Mouse (Mus musculus) liver, embryonic 12.5 days (tissue): ENCODE results near the gene C1s2. TPM values are rescaled to one million over a fixed set of nuclear protein-coding genes. Genes with fewer than 3 reads are reported as not detected.
"Not testable (repeated sequence)": the region's sequence is repeated elsewhere in the genome, so short reads cannot be mapped to it uniquely, and the experiment has no call there.

Source experiments
- ATAC-seq: fragments of 200-750 bp; cut with Nextera tagmentation; 2 replicates; pipeline ENCODE4 v1.8.0; 2017; ENCODE audit warnings: moderate number of reproducible peaks, mild to moderate bottlenecking, moderate library complexity
- H3K27ac ChIP-seq: fragments of 300-500 bp; sonication (generic); 2 replicates; pipeline ENCODE4 v1.5.1; 2016; ENCODE audit warnings: mild to moderate bottlenecking
- H3K27me3 ChIP-seq: fragments of 300-500 bp; sonication (generic); replicated peaks from 2 replicates; pipeline ENCODE4 v1.6.1; 2016; ENCODE audit warnings: mild to moderate bottlenecking, moderate library complexity
- H3K36me3 ChIP-seq: fragments of 300-500 bp; sonication (generic); 2 replicates; pipeline ENCODE4 v1.6.1; 2016; ENCODE audit warnings: mild to moderate bottlenecking, moderate library complexity
- H3K4me1 ChIP-seq: fragments of 300-500 bp; sonication (generic); 2 replicates; pipeline ENCODE4 v1.6.1; 2016
- H3K4me2 ChIP-seq: fragments of 300-500 bp; sonication (generic); 2 replicates; pipeline ENCODE4 v1.6.1; 2016; ENCODE audit warnings: mild to moderate bottlenecking, moderate library complexity
- H3K4me3 ChIP-seq: fragments of 300-500 bp; sonication (generic); 2 replicates; pipeline ENCODE4 v1.5.1; 2016; ENCODE audit warnings: mild to moderate bottlenecking, moderate library complexity
- H3K9ac ChIP-seq: fragments of 300-500 bp; sonication (generic); 2 replicates; pipeline ENCODE4 v1.6.1; 2016; ENCODE audit warnings: mild to moderate bottlenecking, moderate library complexity
- H3K9me3 ChIP-seq: fragments of 300-500 bp; sonication (generic); replicated peaks from 2 replicates; pipeline ENCODE4 v1.6.1; 2016; ENCODE audit warnings: mild to moderate bottlenecking, moderate library complexity
- WGBS: fragments of 180-500 bp; shearing (Covaris S2); methylation state at CpG from one replicate; pipeline ENCODE4 v1.1.7; 2016; ENCODE audit not compliant: insufficient replicate concordance; 5-methylcytosine and 5-hydroxymethylcytosine counted together
- polyA plus RNA-seq: library from polyadenylated mRNA; unstranded; fragments of >200 nt; fragmentation: Nextera tagmentation; extraction: Ambion mirVana; gene quantifications from 2 replicates; pipeline ENCODE4 v1.2.1, GENCODE M21; 2016

The C1s2 gene
- polyA plus RNA-seq, 1 experiment from 2014 or later, result not detected

DNA sequence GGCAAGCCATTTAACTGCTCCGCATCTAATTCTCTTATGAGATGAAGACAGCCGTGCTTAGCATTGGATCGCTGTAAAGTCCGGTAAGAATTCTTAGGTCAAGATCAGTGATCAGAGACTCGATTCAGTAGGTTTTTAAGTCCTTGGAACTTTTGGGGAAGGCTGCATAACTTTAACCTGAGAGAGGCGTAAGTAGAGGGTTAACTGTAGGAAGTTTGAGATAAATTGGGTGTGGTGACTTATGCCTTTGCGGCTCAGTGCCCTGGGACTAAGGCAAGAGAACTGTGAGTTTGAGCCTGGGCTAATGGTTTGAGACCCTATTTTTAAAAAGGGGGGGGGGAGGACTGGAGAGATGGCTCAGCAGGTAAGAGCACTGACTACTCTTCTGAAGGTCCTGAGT, 28.4 kb upstream of the C1s2 start:
- 36% methylated on average over 7 of the region's 7 CpGs for WGBS
- H3K4me1 ChIP-seq, result peaks cover 51% of the 10 kb centered on the region
- no peaks in the 10 kb centered on the region for H3K9me3 ChIP-seq
- H3K27me3 ChIP-seq, result no peaks in the 10 kb centered on the region
- H3K27ac ChIP-seq, result peak overlapping the region; percentile 85
- peaks cover 33% of the 10 kb centered on the region for H3K36me3 ChIP-seq
- ATAC-seq, result no peak
- peak overlapping the region; percentile 89 for H3K4me2 ChIP-seq
- H3K9ac ChIP-seq, result peak overlapping the region; percentile 88
- peak overlapping the region; percentile 91 for H3K4me3 ChIP-seq

DNA sequence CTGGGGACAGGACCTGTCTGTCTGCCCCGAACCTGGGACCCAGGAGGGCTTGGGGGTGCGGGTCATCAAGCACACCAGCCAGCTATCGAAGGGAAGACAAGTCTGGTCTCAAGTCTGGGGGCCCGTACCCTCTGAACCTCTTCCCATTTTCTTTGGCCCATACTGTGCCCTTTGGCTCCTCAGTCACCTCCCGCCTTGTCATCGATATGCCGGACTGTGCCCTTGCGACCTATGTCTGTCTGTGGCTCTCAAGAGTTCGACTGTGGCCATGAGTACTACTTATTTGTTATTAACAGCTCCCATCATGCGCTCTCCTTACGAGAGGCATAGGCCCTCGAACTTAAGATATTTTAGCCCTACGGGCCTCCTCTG, 27.5 kb upstream of the C1s2 start:
- peak overlapping the region; percentile 91 for H3K4me3 ChIP-seq
- H3K4me2 ChIP-seq, result peak overlapping the region; percentile 89
- no peaks in the 10 kb centered on the region for H3K9me3 ChIP-seq
- H3K27ac ChIP-seq, result peak overlapping the region; percentile 85
- no peaks in the 10 kb centered on the region for H3K27me3 ChIP-seq
- 7% methylated on average over 13 of the region's 13 CpGs for WGBS
- H3K4me1 ChIP-seq, result peaks cover 42% of the 10 kb centered on the region
- H3K36me3 ChIP-seq, result peaks cover 30% of the 10 kb centered on the region
- ATAC-seq, result no peak
- H3K9ac ChIP-seq, result peak overlapping the region; percentile 88

DNA sequence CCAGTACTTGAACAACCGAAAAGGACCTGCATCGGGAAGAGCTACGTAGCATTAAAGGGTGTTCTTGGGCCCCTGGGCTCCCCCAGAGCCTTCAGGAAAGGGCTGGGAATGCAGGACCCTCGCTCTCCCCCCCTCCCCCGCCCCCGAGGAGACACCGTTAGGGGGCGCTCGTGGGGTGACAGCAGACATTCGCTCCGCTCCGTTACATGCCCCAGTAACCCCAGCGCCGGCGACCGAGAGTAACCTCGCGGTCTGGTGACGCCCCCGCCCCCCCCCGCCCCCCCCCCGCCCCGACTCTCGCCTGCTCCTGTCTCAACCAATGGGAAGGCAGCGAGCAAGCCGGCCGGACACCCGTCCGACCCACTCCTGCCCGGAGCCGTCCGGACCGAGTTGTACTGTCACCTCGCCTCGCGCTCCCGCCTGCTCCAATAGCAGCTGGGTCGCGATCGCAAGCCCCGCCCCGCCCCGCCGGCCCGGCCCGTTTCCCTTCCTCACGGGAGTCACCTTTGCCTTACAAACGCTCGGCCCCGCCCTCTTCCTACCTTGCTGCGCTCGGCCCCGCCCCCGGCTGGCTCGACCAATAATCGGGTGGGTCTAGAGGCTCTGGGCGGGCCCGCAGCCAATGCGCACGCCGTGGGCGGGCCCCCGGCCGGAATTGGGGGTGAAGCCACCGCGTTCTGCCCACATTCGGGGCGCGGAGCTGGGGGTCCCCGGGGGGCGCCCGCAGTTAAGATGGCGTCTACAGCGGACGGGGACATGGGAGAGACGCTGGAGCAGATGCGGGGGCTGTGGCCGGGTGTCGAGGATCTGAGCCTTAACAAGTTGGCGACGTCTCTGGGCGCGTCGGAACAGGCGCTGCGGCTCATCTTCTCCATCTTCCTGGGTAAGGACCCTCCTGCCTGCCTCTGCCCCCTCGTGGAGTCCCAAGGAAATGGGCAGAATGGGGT, 26.9 kb upstream of the C1s2 start, which contains the start of gene Lpcat3:
Lpcat3 (plus strand) TSS at position 551 of the 947 bp plus-strand sequence.
- no peaks in the 10 kb centered on the region for H3K27me3 ChIP-seq
- peak; percentile 96 for ATAC-seq
- H3K4me1 ChIP-seq, result peaks cover 38% of the 10 kb centered on the region
- peaks cover 23% of the 10 kb centered on the region for H3K36me3 ChIP-seq
- WGBS, result under 1% methylated on average over 72 of the region's 87 CpGs
- peak within 1 kb of the TSS; percentile 91 for H3K4me3 ChIP-seq
- H3K9me3 ChIP-seq, result no peaks in the 10 kb centered on the region
- H3K9ac ChIP-seq, result peak within 1 kb of the TSS; percentile 88
- H3K27ac ChIP-seq, result peak within 1 kb of the TSS; percentile 85
- H3K4me2 ChIP-seq, result peak within 1 kb of the TSS; percentile 89

DNA sequence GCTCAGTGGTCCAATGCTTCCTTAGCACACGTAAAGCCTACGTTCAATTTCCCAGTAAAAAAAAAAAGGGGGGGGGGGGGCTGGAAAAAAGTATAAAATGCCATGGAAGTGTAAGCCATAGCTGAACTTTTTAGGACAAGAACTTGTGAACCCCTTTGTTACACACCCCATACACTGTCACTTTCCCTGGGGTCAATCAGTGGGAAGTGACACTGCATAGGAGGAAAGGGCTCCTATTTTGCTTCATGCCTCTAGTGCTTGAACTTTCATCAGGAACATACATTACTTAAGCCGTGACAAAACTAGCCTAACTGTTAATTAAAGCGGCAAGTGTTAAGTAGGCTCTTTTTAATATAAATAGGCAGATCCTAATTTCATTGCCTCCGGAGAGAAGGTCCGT, 26.1 kb upstream of the C1s2 start:
- H3K4me3 ChIP-seq, result peak overlapping the region; percentile 91
- H3K9me3 ChIP-seq, result no peaks in the 10 kb centered on the region
- no peak for ATAC-seq
- H3K27me3 ChIP-seq, result no peaks in the 10 kb centered on the region
- H3K4me2 ChIP-seq, result peak overlapping the region; percentile 89
- H3K9ac ChIP-seq, result peak overlapping the region; percentile 88
- 29% methylated on average over 6 of the region's 6 CpGs for WGBS
- peak overlapping the region; percentile 85 for H3K27ac ChIP-seq
- peaks cover 38% of the 10 kb centered on the region for H3K4me1 ChIP-seq
- H3K36me3 ChIP-seq, result peaks cover 16% of the 10 kb centered on the region

DNA sequence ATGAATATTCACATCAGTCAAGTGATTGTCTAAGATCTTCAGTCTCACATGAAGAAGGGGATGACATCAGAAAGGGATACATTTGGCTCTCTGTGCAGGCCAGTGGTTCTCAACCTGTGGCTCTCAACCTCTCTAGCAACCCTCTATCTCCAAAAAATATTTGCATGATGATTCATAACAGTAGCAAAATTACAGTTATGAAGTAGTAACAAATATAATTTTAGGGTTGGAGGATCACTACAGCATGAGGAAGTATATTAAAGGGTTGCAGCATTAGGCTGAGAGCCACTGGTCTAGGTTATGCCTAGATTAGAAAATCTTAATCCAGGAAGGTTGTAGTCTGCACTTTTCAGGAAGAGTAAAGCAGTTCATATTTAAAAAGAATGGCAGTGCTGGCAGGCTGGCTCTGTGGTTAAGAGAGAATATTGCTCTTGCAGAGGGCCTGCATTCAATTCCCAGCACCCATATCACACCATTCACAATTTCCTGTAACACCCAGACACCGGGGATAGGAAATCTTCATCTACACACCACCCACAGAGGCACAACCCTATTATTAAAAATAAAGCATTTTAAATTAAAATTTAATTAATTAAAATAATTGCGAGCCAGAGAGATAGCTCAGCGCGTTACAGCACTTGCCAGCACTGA, 25.4 kb upstream of the C1s2 start:
- Histone ChIP-seq H3K4me2 (peak overlapping the region; percentile 89; the same call in 1 of the 2 replicates), H3K9me3 (no peaks in the 10 kb centered on the region), H3K27ac (no peak overlapping the region; the same call in 1 of the 2 replicates), H3K4me1 (peaks cover 39% of the 10 kb centered on the region), H3K36me3 (peaks cover 10% of the 10 kb centered on the region), H3K4me3 (no peak overlapping the region), H3K9ac (peak overlapping the region; percentile 88; the same call in 1 of the 2 replicates), H3K27me3 (no peaks in the 10 kb centered on the region)
- no peak for ATAC-seq
- WGBS, result 80% methylated on average over 4 of the region's 4 CpGs

DNA sequence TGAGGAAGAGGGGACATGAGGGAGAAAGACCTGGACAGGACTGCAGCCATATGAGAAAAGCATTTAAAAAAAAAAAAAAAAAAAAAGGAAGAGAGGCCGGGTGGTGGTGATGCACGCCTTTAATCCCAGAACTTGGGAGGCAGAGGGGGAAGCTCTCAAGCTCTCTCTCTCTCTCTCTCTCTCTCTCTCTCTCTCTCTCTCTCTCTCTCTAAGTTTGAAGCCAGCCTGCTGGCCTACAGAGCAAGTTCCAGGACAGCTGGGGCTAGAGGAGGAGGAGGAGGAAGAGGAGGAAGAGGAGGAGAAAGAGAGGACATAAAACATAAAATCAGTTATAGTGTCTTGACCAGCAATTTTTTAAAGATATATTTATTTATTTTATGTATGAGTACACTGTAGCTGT, 22.2 kb upstream of the C1s2 start:
- Histone ChIP-seq H3K27me3 (no peaks in the 10 kb centered on the region), H3K4me2 (no peak overlapping the region), H3K9ac (no peak overlapping the region), H3K36me3 (no peaks in the 10 kb centered on the region), H3K4me1 (peaks cover 17% of the 10 kb centered on the region), H3K27ac (no peak overlapping the region), H3K9me3 (no peaks in the 10 kb centered on the region), H3K4me3 (no peak overlapping the region)
- WGBS, result 80% methylated on average over 1 of the region's 2 CpGs
- ATAC-seq, result no peak

DNA sequence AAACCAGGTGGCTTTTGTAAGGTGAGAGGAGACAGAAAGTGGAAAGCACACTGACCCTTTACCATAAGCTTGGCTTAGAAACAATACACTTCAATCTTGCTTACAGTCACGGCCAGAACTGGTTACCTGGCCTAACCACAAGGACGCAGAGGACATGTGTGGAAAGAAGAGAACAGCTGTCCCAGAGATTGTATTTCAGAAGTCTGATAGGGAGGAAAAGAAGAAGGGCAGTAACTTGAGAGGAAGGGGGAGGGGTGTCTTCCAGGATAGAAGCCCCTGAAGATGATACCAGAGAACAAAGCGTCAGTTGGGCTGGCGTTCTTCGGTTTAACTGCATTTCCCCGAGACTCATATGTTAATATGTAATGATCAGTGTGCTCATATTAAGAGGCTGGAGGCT, 20.0 kb upstream of the C1s2 start:
- H3K4me2 ChIP-seq, result no peak overlapping the region
- no peak overlapping the region for H3K27ac ChIP-seq
- H3K4me1 ChIP-seq, result peaks cover 5% of the 10 kb centered on the region; the same call in 1 of the 2 replicates
- ATAC-seq, result no peak
- no peaks in the 10 kb centered on the region for H3K27me3 ChIP-seq
- no peaks in the 10 kb centered on the region for H3K36me3 ChIP-seq
- H3K9ac ChIP-seq, result no peak overlapping the region
- no peak overlapping the region for H3K4me3 ChIP-seq
- H3K9me3 ChIP-seq, result no peaks in the 10 kb centered on the region
- 44% methylated on average over 6 of the region's 6 CpGs for WGBS

DNA sequence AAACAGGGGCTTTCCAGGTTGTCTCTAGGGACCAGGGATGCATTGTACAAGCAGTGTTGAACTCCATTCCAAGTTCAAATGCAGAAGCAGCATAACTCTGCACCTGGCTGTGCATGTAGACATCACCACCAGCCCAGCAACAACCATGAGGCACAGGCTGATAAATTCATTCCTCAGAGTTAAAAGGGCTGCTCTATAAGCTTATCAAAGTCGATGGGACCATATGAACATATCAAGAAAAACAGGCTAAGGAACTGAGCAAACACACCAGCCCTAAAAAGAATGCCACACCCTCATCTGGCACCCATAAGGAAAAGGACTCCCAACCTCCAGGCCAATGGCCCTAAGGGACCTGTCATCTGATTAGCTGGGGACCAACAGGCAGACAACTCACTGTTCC, 10.5 kb upstream of the C1s2 start:
- H3K4me3 ChIP-seq, result no peak overlapping the region
- H3K9me3 ChIP-seq, result no peaks in the 10 kb centered on the region
- H3K4me1 ChIP-seq, result peaks cover 37% of the 10 kb centered on the region
- H3K9ac ChIP-seq, result no peak overlapping the region
- peak; percentile 93 for ATAC-seq
- H3K27ac ChIP-seq, result peak overlapping the region; percentile 84
- WGBS, result 24% methylated on average over 1 of the region's 1 CpGs
- no peaks in the 10 kb centered on the region for H3K36me3 ChIP-seq
- peak overlapping the region; percentile 41 for H3K4me2 ChIP-seq
- H3K27me3 ChIP-seq, result no peaks in the 10 kb centered on the region

DNA sequence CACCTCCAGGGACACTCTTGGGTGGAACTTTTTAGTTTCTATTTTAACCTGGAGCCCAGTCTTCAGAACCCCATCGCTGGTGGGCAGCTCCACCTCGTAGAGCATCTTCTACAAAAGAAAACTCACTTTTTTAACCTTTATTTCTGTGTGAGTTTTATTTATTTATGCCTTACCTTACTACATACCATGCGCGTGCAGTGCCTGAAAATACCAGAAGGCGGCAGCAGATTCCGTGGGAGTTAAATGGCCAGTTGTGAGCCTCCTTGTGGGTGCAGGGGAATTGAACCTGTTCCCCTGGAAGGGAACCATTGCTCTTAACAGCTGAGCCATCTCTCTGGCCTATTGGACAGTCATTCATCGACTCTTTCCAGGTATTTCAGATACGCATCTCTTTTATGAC, 5.1 kb upstream of the C1s2 start:
- no peak for ATAC-seq
- Histone ChIP-seq H3K36me3 (no peaks in the 10 kb centered on the region), H3K9ac (no peak overlapping the region), H3K9me3 (no peaks in the 10 kb centered on the region), H3K4me2 (no peak overlapping the region), H3K4me3 (no peak overlapping the region), H3K27me3 (no peaks in the 10 kb centered on the region), H3K27ac (no peak overlapping the region), H3K4me1 (peaks cover 19% of the 10 kb centered on the region)
- 27% methylated on average over 8 of the region's 8 CpGs for WGBS

DNA sequence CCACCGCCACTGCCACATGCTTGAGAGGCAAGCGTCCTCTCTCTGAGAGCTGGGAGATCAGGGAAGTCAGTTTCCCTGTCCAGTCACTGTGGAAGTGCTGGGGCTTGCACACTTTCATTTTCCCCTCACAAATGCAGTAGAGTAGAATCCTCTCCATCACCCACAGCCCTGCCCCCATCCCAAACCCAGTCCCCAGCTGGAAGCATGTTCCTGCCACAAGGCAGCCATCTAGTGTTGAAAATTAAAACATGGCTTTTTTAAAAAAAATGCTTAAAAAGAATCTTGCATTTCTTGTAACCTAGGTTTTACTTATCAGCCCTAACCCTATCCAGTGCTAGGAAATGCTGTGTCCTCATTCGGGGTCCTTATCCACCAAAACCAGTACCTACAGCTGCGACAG, 4.2 kb upstream of the C1s2 start:
- H3K27me3 ChIP-seq, result no peaks in the 10 kb centered on the region
- H3K4me1 ChIP-seq, result peaks cover 11% of the 10 kb centered on the region; the same call in 1 of the 2 replicates
- 58% methylated on average over 3 of the region's 4 CpGs for WGBS
- H3K36me3 ChIP-seq, result no peaks in the 10 kb centered on the region
- H3K27ac ChIP-seq, result no peak overlapping the region
- no peaks in the 10 kb centered on the region for H3K9me3 ChIP-seq
- no peak overlapping the region for H3K4me2 ChIP-seq
- ATAC-seq, result no peak
- H3K4me3 ChIP-seq, result no peak overlapping the region
- no peak overlapping the region for H3K9ac ChIP-seq

DNA sequence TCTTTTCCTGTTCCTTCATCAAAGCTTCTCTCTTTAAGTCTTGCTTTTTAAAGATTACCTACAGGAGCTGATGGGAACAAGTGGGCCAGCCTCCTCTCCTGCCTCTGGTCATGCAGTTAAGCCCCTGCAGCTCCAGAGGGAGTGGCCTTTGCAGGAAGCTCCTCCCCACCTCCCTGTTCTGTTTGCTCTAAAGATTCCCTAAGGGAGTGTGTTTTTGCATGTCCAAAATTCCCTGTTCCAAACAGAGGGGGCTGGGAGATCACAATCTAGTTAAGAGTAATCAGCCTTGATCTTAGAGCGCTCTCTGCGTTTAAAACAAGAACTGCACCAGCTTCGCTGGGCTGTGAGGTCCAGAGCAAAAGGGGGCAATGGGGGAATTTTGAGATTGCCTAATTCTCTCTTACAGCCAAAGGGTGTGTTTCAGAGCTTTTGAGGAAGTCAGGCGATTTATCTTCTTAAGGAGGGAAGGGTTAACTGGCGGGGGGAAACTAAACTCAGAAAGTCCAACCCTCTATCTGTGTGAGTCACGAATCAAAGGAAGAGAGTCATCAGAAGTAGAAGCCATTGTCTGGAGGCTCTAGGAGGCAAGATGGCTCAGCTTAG, 1.1 kb upstream of the C1s2 start:
- 9% methylated on average over 6 of the region's 6 CpGs for whole genome bisulfite sequencing
- not testable (repeated sequence) for H3K36me3 ChIP-seq, H3K4me2 ChIP-seq, H3K27me3 ChIP-seq, H3K4me1 ChIP-seq, H3K4me3 ChIP-seq, H3K27ac ChIP-seq, H3K9me3 ChIP-seq, H3K9ac ChIP-seq, ATAC-seq

DNA sequence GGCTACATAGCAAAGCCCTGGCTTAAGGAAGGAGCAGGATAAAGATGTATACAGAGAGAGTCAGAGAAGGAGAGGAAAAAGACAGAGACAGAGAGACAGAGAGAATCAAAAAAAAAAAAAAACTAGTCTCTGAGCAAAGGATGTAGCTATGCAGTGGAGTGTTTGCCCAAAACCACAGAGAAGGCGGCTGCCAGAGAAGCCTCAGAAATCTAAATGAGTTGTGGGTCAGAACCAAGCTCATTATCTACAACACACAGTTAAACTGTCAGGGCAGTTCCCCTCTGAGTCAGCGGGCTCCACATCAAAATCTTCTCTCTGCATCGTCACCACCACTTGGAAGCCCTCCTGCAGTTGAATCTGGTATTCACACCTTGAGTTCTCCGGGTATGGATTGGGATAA, 5.1 kb downstream of the C1s2 start:
- Histone ChIP-seq H3K27ac (no peak overlapping the region), H3K4me1 (no peaks in the 10 kb centered on the region), H3K9ac (no peak overlapping the region), H3K9me3 (no peaks in the 10 kb centered on the region), H3K4me3 (no peak overlapping the region), H3K4me2 (no peak overlapping the region), H3K27me3 (no peaks in the 10 kb centered on the region), H3K36me3 (no peaks in the 10 kb centered on the region)
- no peak for ATAC-seq
- 38% methylated on average over 4 of the region's 4 CpGs for WGBS
